In the genomic region with DNA sequence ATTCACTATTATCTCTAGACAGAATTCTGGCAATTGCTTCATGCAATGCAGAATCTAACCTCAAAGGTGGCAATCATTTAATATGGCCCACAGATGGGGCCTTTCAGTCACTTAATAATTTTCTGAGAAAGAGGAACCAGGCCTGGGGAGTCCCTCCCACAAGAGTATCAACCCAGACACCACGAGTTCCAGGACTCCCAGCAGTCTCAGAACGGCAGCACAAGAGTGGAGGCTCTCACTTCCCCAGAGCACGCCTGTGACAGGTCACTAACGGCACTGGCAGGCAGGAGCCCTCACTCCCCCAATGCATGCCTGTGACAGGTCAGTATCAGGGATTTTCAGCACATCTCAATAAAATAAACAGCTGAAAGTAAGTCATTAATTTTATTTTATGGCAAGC, we compare ENCODE assay signal across 16 mouse cellular contexts.
DNase-seq lines count a peak whose midpoint lies in the region; ATAC-seq and TF ChIP-seq lines count a peak whose summit lies in the region.
"Had no signal": no experiment of that assay in that cellular context is flagged by ENCODE, and none has a peak within 500 bp of the region (broad histone marks: within the 10 kb centered on the region; RNA-seq: fewer than 3 reads in every experiment).

No protein-coding gene starts in this region.

- no peaks in the 10 kb centered on the region for H3K36me3 ChIP-seq in liver, postnatal 0 days (replicated peaks; ENCODE audit: insufficient read depth, low read length)
- H3K36me3 ChIP-seq in limb, embryonic 15.5 days: no peaks in the 10 kb centered on the region
- H3K36me3 ChIP-seq: forebrain, embryonic 15.5 days; neural tube, embryonic 12.5 days had no signal

- no peaks in the 10 kb centered on the region for H3K27me3 ChIP-seq in liver, postnatal 0 days (ENCODE audit: insufficient read depth, low read length)
- H3K27me3 ChIP-seq in limb, embryonic 15.5 days: no peaks in the 10 kb centered on the region
- H3K27me3 ChIP-seq: forebrain, embryonic 15.5 days; neural tube, embryonic 12.5 days had no signal

- no peak overlapping the region for H3K9ac ChIP-seq in liver, postnatal 0 days (replicated peaks)
- H3K9ac ChIP-seq in limb, embryonic 15.5 days: no peak overlapping the region
- H3K9ac ChIP-seq: forebrain, embryonic 15.5 days; lung, embryonic 14.5 days; neural tube, embryonic 12.5 days had no signal

- TF ChIP-seq EP300 in liver, postnatal 0 days (IDR thresholded peaks at IDR 0.05; ENCODE audit: low read depth): no peak

- no peak overlapping the region for H3K27ac ChIP-seq in liver, postnatal 0 days (ENCODE audit: low read depth)
- H3K27ac ChIP-seq in limb, embryonic 15.5 days: 0 out of 2 replicates have a peak overlapping the region, but pooled peaks have one; percentile 11
- H3K27ac ChIP-seq: forebrain, embryonic 15.5 days; hindbrain, postnatal 0 days; layer of hippocampus, adult 2 months; left cerebral cortex, adult 2 months; neural tube, embryonic 12.5 days had no signal

- no peaks in the 10 kb centered on the region for H3K9me3 ChIP-seq in liver, postnatal 0 days (ENCODE audit: low read length)
- H3K9me3 ChIP-seq in limb, embryonic 15.5 days: no peaks in the 10 kb centered on the region
- H3K9me3 ChIP-seq: forebrain, embryonic 15.5 days; neural tube, embryonic 12.5 days had no signal

- no peak overlapping the region for H3K4me3 ChIP-seq in liver, postnatal 0 days (ENCODE audit: low read depth, low read length)
- H3K4me3 ChIP-seq in limb, embryonic 15.5 days: no peak overlapping the region
- H3K4me3 ChIP-seq: forebrain, embryonic 15.5 days; layer of hippocampus, adult 2 months; left cerebral cortex, adult 2 months; neural tube, embryonic 12.5 days had no signal

- 19% methylated on average over 4 of the region's 4 CpGs for WGBS in liver, postnatal 0 days (ENCODE audit: insufficient replicate concordance)
- WGBS in limb, embryonic 15.5 days: 16% methylated on average over 4 of the region's 4 CpGs

- H3K4me1 ChIP-seq in liver, postnatal 0 days (ENCODE audit: insufficient read depth): no peaks in the 10 kb centered on the region
- H3K4me1 ChIP-seq in limb, embryonic 15.5 days: peaks cover 7% of the 10 kb centered on the region; the same call in 1 of the 2 replicates

- peak; percentile 21 for DNase-seq in liver, postnatal 0 days
- no peak for DNase-seq in liver
- peak; percentile 59 for DNase-seq in MEL-GATA-1-ER (ENCODE audit: extremely low read depth, low read depth)
- no peak for DNase-seq in embryo, embryonic 11 days
- DNase-seq in adrenal gland, postnatal 14 days: no peak
- no peak for DNase-seq in cerebellum, adult 11-12 months
- DNase-seq: cerebellum, adult 9-11 months; heart, adult 18-20 months; heart, postnatal 10 days; lung, embryonic 14.5 days had no signal

- H3K4me2 ChIP-seq in liver, postnatal 0 days (ENCODE audit: low read depth, low read length): no peak overlapping the region
- H3K4me2 ChIP-seq in limb, embryonic 15.5 days: no peak overlapping the region
- H3K4me2 ChIP-seq: forebrain, embryonic 15.5 days; lung, embryonic 14.5 days; neural tube, embryonic 12.5 days had no signal

- no peak for ATAC-seq in liver, postnatal 0 days
- ATAC-seq in limb, embryonic 15.5 days (ENCODE audit: insufficient number of reproducible peaks, low FRiP score, low TSS enrichment, low read depth): no peak
- ATAC-seq: forebrain, embryonic 15.5 days; hindbrain, postnatal 0 days had no signal

- no peak for TF ChIP-seq CTCF in liver, postnatal 0 days (IDR thresholded peaks at IDR 0.05; ENCODE audit: low read depth)

Comparison
In these comparisons a context has a peak if more than half of its experiments do, and no peak if none do; other contexts are left out.
1. DNase-seq: peak in liver, postnatal 0 days (single experiment) and MEL-GATA-1-ER (single experiment); none in liver (single experiment), embryo, embryonic 11 days (single experiment), adrenal gland, postnatal 14 days (single experiment) and cerebellum, adult 11-12 months (single experiment).